Comparison of ENCODE assay signal across 9 mouse cellular contexts in genomic region chrX:61116010-61116447, GRCm38 (mm10).
A peak's percentile ranks its signal among the peaks of the same experiment; 100 is the strongest.
DNase-seq lines count a peak whose midpoint lies in the region; ATAC-seq and TF ChIP-seq lines count a peak whose summit lies in the region.
"Had no signal": no experiment of that assay in that cellular context is flagged by ENCODE, and none has a peak within 500 bp of the region (broad histone marks: within the 10 kb centered on the region; RNA-seq: fewer than 3 reads in every experiment).

No protein-coding gene starts in this region.

- intact Hi-C loops in heart, postnatal 10 days (cut with DNase I) = no loop called here

- H3K4me2 ChIP-seq in heart, embryonic 13.5 days = peak overlapping the region; percentile 49
- peak overlapping the region; percentile 38 for H3K4me2 ChIP-seq in forebrain, postnatal 0 days (ENCODE audit: low read depth)
- peak overlapping the region; percentile 46 for H3K4me2 ChIP-seq in neural tube, embryonic 15.5 days

- no peaks in the 10 kb centered on the region for H3K9me3 ChIP-seq in heart, embryonic 13.5 days
- no peaks in the 10 kb centered on the region for H3K9me3 ChIP-seq in forebrain, postnatal 0 days (ENCODE audit: low read length)
- no peaks in the 10 kb centered on the region for H3K9me3 ChIP-seq in neural tube, embryonic 15.5 days (replicated peaks)
- H3K9me3 ChIP-seq: megakaryocyte, embryonic 14.5 days had no signal

- no peak for ATAC-seq in heart, embryonic 13.5 days (ENCODE audit: extremely low read depth, insufficient number of reproducible peaks, low FRiP score, low TSS enrichment)
- peak; percentile 89 for ATAC-seq in forebrain, postnatal 0 days
- ATAC-seq in neural tube, embryonic 15.5 days (ENCODE audit: low FRiP score) = peak; percentile 73

- DNase-seq in heart, postnatal 10 days = no peak
- DNase-seq in forebrain, postnatal 0 days = peak; percentile 78
- peak; percentile 19 to 23 for DNase-seq in left cerebral cortex, adult 8-10 months (ENCODE audit: low spot score in 2 of 2)
- DNase-seq in spleen, postnatal 4 days (ENCODE audit: low spot score in 2 of 2) = no peak
- no peak for DNase-seq in kidney, adult 9 months
- DNase-seq in lung, postnatal 25 days (ENCODE audit: low spot score) = no peak

- 37% methylated on average over 10 of the region's 10 CpGs for WGBS in heart, embryonic 13.5 days
- 27% methylated on average over 10 of the region's 10 CpGs for WGBS in forebrain, postnatal 0 days
- WGBS in neural tube, embryonic 15.5 days = 23% methylated on average over 10 of the region's 10 CpGs

- no peak overlapping the region for H3K9ac ChIP-seq in heart, embryonic 13.5 days
- peak overlapping the region; percentile 45 for H3K9ac ChIP-seq in forebrain, postnatal 0 days
- H3K9ac ChIP-seq in neural tube, embryonic 15.5 days (replicated peaks) = peak overlapping the region; percentile 41; the same call in 1 of the 2 replicates

- H3K36me3 ChIP-seq in heart, embryonic 13.5 days = no peaks in the 10 kb centered on the region
- no peaks in the 10 kb centered on the region for H3K36me3 ChIP-seq in forebrain, postnatal 0 days (ENCODE audit: insufficient read depth)
- 0 out of 2 replicates have a peak, but pooled peaks cover 3% of the 10 kb centered on the region for H3K36me3 ChIP-seq in neural tube, embryonic 15.5 days

- no peak overlapping the region for H3K4me3 ChIP-seq in heart, embryonic 13.5 days
- peak overlapping the region; percentile 45 for H3K4me3 ChIP-seq in forebrain, postnatal 0 days (ENCODE audit: low read depth, low read length)
- H3K4me3 ChIP-seq in neural tube, embryonic 15.5 days (replicated peaks) = peak overlapping the region; percentile 41
- H3K4me3 ChIP-seq: megakaryocyte, embryonic 14.5 days had no signal

- no peak for TF ChIP-seq CTCF in forebrain, postnatal 0 days (IDR thresholded peaks at IDR 0.05; ENCODE audit: low read depth)

- H3K4me1 ChIP-seq in heart, embryonic 13.5 days = no peaks in the 10 kb centered on the region
- no peaks in the 10 kb centered on the region for H3K4me1 ChIP-seq in forebrain, postnatal 0 days (ENCODE audit: insufficient read depth)
- no peaks in the 10 kb centered on the region for H3K4me1 ChIP-seq in neural tube, embryonic 15.5 days
- H3K4me1 ChIP-seq: megakaryocyte, embryonic 14.5 days had no signal

- no peak overlapping the region for H3K27ac ChIP-seq in heart, embryonic 13.5 days (replicated peaks)
- H3K27ac ChIP-seq in forebrain, postnatal 0 days (ENCODE audit: low read depth, low read length) = peak overlapping the region; percentile 62; the same call in 1 of the 2 replicates
- H3K27ac ChIP-seq in neural tube, embryonic 15.5 days (replicated peaks) = peak overlapping the region; percentile 72

- H3K27me3 ChIP-seq in heart, embryonic 13.5 days (replicated peaks) = no peaks in the 10 kb centered on the region
- no peaks in the 10 kb centered on the region for H3K27me3 ChIP-seq in forebrain, postnatal 0 days (ENCODE audit: insufficient read depth, low read length)
- H3K27me3 ChIP-seq in neural tube, embryonic 15.5 days (replicated peaks) = no peaks in the 10 kb centered on the region

Comparison
In these comparisons a context has a peak if more than half of its experiments do, and no peak if none do; other contexts are left out.
1. DNase-seq: peak in forebrain, postnatal 0 days (single experiment) and left cerebral cortex, adult 8-10 months (2 of 2); none in heart, postnatal 10 days (0 of 2), spleen, postnatal 4 days (0 of 2), kidney, adult 9 months (single experiment) and lung, postnatal 25 days (single experiment).
2. Peak in every context shown above with its lines, with median percentiles within 50 percentile points of each other: H3K4me2 ChIP-seq.